Mouse (Mus musculus) spleen, postnatal 36 days (tissue): Measurements from ENCODE around the gene Il17rd.
A peak's percentile ranks its signal among the peaks of the same experiment; 100 is the strongest.

Experiments used
- DNase-seq, 2 experiments: peaks; one replicate each; pipeline ENCODE4 v3.0.0; 2022; ENCODE audit warnings: low spot score in 2 of 2, mixed read lengths in 1 of 2

Il17rd gene

GRCm38 (mm10) chr14:27044967-27045361 is 6.2 kb downstream of the Il17rd start:
- DNase-seq = peak; percentile 65 to 69

DNA sequence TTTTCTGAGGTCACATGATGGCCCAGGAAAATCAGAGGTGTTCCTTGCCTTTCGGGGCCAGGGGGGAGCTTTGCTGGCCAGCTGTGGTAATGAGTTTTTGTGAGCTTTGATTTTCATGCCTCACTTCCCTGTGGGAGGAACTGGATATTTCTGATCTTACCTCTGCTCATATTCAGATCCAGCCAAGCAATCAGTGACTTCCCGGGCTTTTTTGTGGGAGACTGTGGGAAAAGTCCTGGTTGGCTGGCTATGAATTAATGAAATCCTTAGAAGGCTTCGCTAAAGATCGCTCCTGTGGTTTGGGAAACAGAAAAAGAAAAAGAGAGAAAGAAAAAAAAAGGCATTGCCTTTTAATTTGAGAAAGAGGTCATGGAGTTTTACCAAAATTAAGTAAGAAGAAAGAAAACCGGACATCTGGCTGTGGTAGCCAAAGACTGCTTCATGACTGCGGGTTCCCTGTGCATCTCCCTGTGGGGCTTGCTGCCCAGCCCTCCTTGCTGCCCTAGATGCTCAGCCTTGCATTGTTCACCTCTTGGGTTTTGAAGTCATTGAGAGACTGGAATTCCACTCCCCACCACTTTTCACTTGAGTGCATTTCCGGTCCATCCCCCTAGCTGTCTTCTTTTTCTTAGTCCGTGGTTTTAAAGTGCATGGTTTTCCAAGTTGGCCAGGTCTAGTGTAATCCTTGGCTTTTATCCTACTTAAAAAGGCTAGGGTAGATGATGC is 9.7 kb downstream of the Il17rd start:
- DNase-seq = no peak

DNA sequence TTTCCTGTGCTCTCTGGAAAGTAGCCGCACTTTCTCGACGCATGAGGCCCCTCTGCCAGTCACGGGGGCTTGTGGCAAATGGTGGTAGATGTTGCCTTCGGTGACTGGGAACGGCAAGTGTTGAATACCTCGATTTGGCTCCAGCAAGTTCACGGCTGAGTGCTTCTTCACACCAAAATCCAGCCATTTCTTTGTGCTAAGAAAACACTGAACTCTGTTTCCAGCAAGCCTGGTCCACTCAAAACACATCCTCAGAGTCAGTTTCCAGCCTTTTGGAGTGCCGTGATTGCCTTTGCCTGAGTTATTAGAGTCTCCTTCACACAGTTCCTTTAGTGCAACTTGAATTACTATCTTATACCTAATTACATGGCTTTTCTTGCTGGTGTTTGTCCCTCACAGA is 11.3 kb downstream of the Il17rd start:
- DNase-seq = no peak

DNA sequence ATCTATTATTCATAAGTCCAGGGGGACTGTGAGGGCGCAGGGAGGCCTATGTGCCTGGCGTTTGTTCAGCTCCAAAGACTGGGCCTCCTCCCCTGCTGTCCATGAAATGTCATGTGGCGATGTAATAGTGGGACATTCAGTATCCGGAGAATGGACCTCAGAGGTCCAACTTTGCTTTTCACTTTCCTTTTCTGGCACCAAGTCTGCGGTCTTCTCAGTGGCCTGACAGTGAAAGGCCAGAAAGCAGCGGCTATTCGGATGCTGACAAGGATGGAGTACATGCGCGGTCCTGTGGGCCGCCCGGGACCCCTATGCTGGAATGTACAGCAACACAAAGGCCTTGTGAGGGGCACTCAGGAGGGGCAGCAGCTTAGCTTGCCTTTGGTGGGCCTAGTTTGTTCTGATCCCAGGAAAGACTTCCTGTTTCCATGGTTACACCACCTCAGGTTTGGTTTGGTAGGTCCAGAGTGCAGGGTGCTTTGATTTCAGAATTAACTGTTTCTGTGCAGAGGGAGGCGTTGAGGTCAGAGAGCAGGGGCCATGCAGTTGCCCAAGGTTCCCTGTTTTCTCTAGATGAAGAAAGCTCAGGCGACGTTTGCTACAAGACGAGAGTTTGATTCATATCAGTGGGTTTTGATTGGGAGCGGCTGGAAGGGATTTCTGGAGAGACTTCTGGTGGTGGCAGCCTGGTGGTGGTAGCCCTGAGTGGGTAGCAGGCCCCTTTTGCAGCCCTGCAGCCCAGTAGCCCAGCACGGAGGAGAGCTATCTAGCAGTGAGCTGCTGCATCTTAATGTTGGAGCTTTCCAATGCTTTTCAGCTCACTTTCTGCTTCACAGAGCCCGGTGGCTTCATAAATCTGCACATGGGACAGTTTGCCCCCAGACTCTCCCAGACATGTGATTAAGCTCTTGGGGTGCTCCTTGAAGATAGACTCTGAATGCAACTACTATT is 12.1 kb downstream of the Il17rd start:
- DNase-seq = no peak

GRCm38 (mm10) chr14:27051511-27051895 is 12.8 kb downstream of the Il17rd start:
- no peak for DNase-seq

DNA sequence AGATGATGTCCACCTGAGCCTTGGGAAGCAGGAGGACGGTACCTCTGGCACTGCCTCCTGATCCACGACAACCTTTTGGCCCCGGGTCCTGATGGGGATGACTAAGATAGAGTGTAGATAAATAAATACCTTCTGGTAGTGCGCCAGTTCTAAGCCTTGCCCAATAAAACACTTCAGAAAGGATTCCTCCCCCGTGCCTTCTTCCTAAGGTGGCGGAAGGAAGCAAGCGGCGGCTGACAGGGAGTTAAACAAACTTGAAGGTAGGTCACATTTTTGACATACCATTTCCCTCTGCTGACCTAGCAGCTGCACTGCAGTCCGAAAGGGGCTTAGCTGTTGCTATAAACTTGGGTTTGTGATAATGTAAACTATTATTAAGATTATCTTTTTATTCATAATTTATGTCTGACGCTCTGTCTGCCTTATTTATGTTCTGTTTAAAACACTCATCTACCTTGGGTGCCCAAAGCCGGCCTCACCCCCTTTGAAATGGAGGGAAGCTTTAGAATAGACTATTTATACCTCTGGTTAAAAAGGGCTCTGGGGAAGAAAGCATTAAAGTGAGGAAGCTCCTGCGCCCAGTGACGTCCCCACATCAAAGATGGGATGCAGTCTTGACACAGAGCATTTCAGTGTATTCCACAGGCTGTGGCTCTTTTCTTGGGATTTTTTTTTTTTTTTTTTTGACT is 19.9 kb downstream of the Il17rd start:
- no peak for DNase-seq

GRCm38 (mm10) chr14:27059224-27059558 is 20.4 kb downstream of the Il17rd start:
- DNase-seq = no peak

DNA sequence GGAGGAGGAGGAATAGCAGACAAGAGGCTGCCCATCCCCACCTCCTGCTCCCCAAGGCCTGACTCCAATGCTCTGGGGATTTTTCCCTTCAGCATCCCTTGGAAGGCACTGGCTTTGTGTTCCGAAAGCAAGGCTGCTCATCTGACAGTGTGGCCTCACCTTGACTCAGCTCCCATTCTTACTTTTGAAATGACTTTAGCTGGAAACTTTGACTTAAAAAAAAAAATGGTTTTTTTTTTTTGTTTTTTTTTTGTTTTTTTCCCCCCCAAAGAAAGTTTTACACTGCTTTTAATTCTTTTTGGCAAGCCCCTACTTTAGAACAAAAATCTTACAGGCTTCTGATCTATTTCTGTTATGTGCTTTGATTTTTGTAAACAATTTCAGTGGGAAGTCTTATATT is 24.6 kb downstream of the Il17rd start:
- no peak for DNase-seq

- DNase-seq = no peak
Measured at GRCm38 (mm10) chr14:27066171-27066929, 27.6 kb downstream of the Il17rd start.

- no peak for DNase-seq
Measured at GRCm38 (mm10) chr14:27067866-27068271, 29.1 kb downstream of the Il17rd start.

GRCm38 (mm10) chr14:27069434-27070097 is 30.8 kb downstream of the Il17rd start:
- no peak for DNase-seq

DNA sequence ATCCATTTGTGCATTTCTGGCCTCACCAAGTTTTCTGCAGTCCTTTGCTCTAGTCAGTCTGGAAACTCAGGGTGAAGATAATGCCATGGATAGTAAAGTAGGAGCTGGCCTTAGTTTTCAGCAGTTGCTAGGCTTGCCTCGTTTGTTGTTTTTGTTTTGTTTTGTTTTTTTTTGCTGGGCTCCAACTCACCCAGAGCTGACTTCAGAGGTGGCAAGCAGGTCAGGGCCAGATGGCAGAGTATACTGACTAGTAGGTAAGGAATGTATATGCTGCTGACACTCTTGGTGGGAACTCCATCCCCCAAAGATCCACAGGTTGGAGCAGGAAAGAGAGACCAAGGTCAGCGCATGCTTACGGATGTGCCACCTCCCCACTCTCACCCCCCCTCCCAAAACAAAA is 31.4 kb downstream of the Il17rd start:
- DNase-seq = no peak

- no peak for DNase-seq
Measured at GRCm38 (mm10) chr14:27070758-27071157, 32.0 kb downstream of the Il17rd start.

- DNase-seq = no peak
Measured at GRCm38 (mm10) chr14:27071985-27072384, 33.2 kb downstream of the Il17rd start.

DNA sequence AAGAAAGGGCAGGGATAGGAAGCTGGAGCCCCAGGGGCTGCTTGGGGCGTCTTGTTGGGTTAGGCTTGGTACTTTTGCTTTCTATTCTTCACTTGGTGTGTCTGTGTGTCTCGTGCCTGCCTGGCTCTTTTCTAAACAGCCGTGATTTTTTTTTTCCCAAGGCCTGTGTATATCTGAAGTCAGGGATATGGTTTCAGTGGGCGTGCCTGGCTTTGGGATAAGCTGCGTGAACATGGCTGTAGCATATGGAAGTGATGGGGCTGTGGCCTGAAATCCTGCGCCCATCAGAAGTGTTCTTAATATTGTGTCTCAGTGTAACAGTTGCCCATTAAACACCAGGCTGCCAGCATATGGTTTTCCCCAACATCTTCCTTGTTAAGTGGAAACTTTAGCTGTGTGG is 36.3 kb downstream of the Il17rd start:
- DNase-seq = no peak

DNA sequence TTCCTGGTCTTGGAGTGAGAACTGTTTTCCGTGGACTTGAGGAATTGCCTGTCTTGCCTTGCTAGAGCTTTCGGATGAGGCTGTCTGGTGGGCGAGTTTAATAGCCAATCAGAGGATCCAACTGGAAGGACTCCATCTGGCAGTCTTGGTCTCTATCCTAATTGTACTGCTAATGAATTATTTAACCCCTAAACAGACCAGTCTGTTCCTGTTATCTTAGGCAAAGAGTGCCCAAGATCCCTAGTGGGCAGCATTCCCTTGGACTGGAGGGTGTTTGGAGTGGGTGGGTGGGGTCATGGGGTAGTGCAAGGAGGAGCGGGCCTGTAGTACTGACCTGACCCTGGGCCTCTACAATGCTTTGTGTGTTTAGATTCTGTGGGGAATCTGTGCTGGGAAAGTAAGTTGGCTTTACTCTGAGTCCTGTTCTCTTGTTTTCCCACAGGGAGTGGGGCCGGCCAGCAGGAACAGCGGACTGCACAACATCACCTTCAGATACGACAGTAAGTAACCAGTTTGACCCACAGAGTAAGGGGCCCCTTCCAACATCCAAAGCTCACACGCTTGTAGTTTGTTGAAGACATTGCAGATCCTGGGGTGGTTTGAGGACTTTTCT is 37.3 kb downstream of the Il17rd start:
- no peak for DNase-seq

- DNase-seq = no peak
Measured at GRCm38 (mm10) chr14:27076522-27076920, 37.8 kb downstream of the Il17rd start.

DNA sequence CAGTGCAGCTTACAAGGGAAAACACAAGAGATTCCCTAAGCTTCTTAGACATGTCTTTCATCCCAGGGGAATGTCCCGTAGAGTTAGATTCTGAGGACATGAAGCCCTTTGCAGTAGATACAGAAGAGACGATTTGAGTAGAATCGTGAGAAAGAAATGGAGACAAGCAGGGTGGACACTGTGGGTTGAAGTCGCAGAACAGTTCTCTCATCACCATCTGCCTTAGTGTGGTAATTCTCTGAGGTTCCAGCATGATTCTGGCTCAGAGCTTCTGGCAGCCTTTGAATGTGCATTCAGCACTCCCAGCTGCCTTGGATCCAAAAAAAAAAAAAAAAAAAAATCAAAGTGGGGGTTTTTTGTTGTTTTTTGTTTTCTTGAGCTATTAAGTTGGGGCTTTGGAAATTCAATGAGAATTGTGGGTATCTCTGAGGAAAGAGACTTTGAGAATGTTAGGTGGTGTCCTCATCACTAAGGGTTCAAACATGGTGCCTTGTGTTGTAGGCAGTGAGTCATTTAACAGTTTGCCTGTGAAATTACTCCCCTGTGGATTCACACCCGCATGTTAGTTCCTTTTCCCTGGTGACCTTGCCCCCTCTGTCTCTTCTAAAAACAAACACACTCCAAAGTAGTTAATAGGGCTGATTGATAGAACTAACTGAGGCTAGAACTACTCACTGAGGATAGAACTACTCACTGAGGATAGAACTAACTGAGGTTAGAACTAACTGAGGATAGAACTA is 43.0 kb downstream of the Il17rd start:
- no peak for DNase-seq

DNA sequence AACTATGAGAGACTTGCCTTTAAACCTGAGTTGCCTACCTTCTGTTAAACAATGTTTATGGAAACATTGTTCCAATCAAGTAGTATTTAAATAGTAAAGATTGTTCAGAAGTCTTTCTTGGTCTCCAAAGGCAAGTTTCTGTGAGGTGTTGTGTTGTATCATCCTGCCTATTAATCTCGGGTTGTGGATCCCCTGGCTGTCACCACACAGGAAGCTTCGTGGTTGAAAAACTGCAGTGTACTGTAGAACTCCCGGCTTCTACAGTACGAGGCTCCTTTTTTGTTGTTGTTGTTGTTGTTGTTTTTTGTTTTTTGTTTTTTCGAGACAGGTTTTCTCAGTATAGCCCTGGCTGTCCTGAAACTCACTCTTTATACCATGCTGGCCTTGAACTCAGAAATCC is 46.7 kb downstream of the Il17rd start:
- no peak for DNase-seq

- DNase-seq = no peak
Measured at GRCm38 (mm10) chr14:27085999-27086398, 47.3 kb downstream of the Il17rd start.
